Mouse (Mus musculus) urinary bladder, adult 18-20 months (tissue): ENCODE measurements around the gene Znfx1.

Experiments
- DNase-seq, 2 experiments: peaks; one replicate each; pipeline ENCODE4 v3.0.0; 2022; ENCODE audit warnings: low spot score in 2 of 2, mixed read lengths in 2 of 2

Znfx1 gene

GRCm38 (mm10) chr2:167071641-167072601 is 9.1 kb upstream of the Znfx1 start:
- DNase-seq, result peak; percentile 85 to 92

DNA sequence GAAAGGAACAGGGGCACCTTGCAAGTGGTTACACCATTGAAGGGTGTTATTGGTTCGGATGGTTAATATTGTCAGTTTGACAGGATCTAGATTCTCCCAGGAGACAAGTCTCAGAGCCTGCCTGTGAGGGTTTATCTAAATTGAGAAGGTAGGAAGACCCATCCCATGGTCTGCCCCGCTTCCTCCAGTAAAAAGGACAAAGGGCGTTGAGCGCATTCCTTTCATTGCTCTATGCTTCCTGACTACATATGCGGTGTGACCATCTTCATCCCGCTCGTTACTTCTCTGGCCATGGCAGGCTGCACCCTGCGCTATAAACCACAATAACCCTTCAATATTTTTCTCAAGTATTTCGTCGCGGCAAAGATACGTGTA is 8.4 kb upstream of the Znfx1 start:
- no peak for DNase-seq

DNA sequence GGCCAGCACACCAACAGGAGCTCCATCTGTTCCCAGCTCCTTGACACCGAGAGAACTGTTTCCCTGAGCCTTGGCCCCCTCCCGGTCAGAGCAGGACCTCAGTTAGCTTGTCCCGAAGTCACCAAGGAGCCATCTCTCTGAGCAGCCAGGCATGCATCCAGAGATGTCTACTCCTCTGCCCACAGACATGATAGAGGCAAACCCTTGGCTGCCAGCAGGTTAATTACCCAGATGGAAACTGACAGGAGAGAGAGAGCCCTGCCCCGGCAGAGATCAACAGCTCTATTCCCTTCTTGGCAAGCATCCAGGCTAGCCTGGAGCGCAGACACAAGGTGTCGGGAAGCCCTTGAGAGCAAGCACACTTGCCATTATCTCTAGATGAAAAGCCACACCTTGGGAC is 7.5 kb upstream of the Znfx1 start:
- no peak for DNase-seq

DNA sequence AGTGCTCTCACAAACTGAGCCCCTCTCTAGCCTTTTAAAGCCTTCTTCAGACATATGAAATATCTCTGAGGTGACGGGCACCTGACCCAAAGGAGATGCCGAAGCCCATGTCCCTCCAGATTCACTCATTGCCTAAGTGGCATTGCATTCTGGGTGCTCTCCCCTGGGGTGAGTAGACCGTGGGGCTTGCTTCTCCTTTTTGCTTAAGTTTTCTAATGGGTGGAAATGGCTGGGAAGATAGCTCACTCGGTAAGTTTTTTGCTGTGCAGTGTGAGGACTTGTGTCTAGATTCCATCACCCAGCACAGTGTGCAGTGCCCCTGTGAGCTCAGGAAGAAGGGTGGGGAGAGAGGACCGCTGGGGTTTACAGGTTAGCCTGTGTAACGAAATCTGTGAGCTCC is 4.8 kb upstream of the Znfx1 start:
- no peak for DNase-seq

DNA sequence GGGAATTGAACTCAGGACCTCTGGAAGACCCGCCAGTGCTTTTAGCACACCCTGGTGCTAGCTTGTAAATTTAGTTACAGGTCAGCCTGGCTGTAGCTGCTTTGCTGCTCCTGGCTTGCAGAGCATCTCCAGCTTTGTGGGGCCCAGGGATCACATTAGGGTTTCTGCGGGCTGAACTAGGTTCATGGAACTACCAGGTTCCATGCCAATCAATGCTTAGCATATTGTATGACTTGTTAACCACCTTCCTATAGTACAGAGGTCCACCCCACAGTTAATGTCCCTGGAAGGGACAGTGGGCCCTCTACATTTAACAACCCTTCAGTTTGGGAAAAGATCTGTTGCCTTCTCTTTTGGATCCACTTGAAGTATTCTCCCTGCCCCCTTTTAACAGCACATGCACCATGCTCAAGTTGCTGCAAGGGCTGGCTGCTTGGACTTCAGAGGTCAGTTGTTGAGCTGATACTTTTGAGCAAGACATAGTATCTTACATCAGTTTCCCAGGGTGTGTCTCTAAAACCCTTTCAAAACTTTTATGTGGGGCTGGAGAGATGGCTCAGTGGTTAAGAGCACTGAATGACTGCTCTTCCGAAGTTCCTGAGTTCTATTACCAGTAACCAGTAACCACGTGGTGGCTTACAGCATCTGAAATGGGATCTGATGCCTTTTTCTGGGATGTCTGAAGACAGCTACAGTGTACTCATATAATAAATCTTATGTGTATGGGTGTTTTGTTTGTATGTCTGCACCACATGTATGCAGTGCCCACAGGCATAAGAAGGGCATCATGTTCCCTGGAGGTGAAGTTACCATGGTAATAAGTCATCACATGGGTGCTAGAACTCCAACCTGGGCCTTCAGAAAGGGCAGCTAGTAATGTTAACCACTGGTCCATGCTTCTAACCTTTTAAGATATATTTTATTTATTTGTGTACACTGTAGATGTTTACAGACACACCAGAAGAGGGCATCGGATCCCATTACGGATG is 4.0 kb upstream of the Znfx1 start:
- DNase-seq, result no peak

GRCm38 (mm10) chr2:167066031-167066430 is 3.2 kb upstream of the Znfx1 start:
- DNase-seq, result no peak

DNA sequence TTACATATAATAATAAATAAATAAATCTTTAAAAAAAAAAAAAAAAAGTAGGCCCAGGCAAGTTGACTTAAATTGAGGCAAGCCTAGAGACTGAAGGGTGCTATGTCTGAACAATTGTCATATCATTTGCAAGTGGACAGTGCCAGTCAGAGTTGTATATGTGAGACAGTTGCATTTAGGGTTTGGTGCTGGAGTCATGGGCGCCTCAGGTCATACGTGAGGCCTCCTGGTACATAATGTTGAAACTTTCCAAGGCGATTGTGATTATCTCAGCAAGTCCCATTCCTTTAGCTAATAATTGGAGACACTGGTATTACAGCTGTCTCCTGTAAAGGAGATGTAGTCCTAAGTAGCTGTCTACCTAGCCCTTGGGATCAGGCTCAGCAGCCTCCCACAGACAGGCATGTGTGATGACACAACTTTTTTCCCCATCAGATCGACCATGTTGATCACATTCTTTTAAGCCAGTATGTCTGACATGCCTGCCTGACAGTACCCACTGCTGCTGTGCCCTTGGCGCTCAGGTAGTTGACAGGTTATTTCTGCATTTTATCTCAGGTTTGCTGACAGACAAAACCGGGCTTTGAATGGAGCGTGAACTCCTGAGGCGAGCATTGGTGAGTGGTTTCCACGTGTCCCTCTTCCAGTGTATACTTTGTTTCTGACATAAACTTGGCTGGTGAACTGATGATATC is 1.9 kb upstream of the Znfx1 start:
- DNase-seq, result no peak

- DNase-seq, result no peak
Measured at GRCm38 (mm10) chr2:167063906-167064496, 1.2 kb upstream of the Znfx1 start.

DNA sequence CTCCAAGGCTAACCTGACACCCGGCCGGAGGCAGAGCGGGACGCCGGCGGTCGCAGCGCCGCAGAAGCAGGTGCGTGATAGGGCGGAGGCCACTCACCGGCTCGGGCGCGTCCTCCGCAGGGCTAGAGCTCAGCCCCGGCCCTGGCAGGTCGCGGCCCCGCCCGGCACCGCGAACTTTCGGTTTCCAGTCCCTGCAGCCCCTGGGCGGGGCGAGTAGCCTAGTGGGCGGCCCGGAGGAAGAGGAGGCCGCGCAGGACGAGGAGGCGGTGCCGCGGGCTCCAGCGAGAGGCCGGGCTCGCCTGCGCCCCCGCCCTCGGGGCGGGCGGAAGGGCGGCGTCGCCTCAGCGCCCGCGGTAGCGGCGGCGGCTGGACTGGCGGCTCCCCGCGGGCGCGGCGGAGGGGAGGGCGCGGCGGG is 311 bp downstream of the Znfx1 start:
- peak; percentile 91 to 92 for DNase-seq

- DNase-seq, result no peak
Measured at GRCm38 (mm10) chr2:167061381-167062034, 1.3 kb downstream of the Znfx1 start.

DNA sequence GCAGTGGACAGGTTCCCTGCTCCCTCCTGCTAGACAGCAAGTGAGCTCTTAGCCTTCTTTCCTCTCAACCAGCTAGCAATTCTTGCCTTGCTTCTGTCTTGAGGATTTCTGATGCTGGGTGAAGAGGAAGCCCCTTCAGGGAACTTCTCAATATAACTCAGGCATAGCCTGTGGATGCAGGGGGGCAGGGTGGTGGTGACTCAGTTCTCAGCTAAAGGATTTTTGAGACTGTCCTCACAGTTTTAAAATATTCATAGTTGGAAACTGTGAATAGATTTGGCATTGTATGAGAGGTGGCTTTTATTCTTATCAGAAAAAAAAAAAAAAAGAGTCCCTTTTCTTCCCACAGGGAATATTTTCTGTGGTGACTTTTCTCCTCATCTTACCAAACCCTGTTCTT is 2.1 kb downstream of the Znfx1 start:
- DNase-seq, result no peak

DNA sequence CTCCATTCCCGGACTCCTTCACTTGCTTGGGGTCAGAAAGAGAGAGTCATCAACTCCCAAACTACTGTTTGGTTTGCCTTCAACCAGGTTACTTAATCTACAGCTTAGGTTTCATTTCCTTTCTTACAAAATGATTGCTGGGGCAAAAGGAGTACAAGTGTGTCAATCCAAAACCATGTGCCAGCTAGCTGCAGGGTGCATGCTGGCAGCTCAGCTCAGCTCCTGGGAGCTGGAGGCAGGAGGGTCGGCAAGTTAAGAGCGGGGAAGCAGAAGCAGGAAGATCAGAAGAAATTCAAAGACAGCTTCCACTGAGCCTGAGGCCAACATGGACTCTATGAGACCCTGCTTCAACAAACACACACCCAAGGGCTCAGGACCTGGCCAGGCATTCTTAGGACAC is 2.5 kb downstream of the Znfx1 start:
- DNase-seq, result no peak

GRCm38 (mm10) chr2:167059960-167060359 is 2.9 kb downstream of the Znfx1 start:
- DNase-seq, result no peak

- no peak for DNase-seq
Measured at GRCm38 (mm10) chr2:167059536-167059935, 3.3 kb downstream of the Znfx1 start.

GRCm38 (mm10) chr2:167058814-167059387 is 3.9 kb downstream of the Znfx1 start:
- DNase-seq, result no peak

- no peak for DNase-seq
Measured at GRCm38 (mm10) chr2:167058201-167058600, 4.6 kb downstream of the Znfx1 start.

DNA sequence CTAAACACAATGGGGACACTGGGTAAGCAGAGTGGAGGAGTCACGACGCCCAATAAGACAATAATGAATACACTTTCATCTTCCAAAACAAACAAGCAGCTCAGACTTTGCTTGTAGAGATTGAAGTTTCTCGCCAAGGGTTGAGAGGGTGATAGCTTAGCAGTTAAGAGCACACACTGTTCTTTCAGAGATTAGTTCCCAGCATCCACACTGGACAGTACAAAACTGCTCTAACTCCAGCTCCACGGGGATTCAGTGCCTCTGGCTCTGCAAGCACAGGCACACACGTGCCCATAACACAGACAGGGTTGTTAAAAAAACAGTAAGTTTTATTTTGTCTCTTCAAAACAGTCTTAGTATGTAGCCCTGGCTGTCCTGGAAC is 5.9 kb downstream of the Znfx1 start:
- no peak for DNase-seq

DNA sequence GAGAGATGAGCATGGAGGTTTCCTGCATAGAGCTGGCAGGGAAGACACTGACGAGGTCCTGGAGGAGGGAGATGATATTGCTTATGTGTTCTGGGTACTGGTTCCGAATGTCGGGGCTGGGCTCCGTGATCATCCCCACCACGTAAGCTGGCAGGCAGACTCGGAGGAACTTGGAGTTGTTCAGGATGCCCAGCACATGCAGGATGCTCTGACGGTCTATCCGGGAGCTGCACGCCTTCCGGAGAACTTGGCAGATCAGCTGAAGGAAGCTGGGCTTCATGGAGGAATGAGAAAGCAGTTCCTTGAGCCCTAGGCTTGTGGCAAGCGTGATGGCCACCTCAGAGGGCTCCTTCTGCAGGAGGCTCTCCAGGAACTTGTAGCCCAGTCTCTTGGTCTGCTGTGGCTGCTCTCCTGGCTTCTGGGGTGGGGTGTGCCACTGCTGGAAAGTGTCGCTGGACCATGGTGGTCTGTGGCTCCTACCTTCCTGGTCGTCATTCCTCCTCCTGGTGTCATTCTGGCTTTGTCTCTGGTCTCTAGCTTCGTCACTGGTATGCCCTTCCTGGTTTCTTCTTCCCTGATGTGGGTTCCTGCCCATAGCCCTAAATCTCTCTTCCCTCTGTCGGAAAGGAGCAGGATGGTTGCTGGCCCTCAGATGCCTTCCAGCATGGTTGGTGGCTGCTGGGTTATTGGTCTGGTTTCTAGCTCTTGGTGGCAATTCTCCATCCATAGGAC is 6.4 kb downstream of the Znfx1 start:
- DNase-seq, result no peak

- DNase-seq, result no peak
Measured at GRCm38 (mm10) chr2:167055386-167055785, 7.4 kb downstream of the Znfx1 start.
